Mouse (Mus musculus) layer of hippocampus, adult 2 months (tissue): ENCODE results near the gene Per1. TPM values are rescaled to one million over a fixed set of nuclear protein-coding genes. Genes with fewer than 3 reads are reported as not detected.

ENCODE experiments used
- DNase-seq, 2 experiments: peaks; one replicate each; pipeline ENCODE4 v3.0.0; 2022; ENCODE audit warnings: low spot score in 2 of 2
- H3K27ac ChIP-seq: fragments of 200-600 bp; 2 replicates; pipeline ENCODE4 v1.8.1; 2022
- H3K4me3 ChIP-seq: fragments of 200-600 bp; 2 replicates; pipeline ENCODE4 v1.8.1; 2022; ENCODE audit warnings: mild to moderate bottlenecking
- CTCF ChIP-seq: fragments of 200-600 bp; conservative IDR thresholded peaks from 2 replicates; pipeline ENCODE4 v1.8.1; 2022; ENCODE audit warnings: antibody characterized with exemption, mild to moderate bottlenecking, moderate library complexity
- total RNA-seq, 2 experiments: library from RNA; stranded (reverse); gene quantifications; 2 replicates each; pipeline ENCODE4 v1.2.3; 2021

The Per1 gene
- total RNA-seq, 2 experiments from 2014 or later: 83.4 to 95.2 TPM

GRCm38 (mm10) chr11:69099915-69100345 lies 4.9 kb downstream of the Per1 start:
- Histone ChIP-seq H3K4me3 (peak overlapping the region; percentile 81), H3K27ac (peak overlapping the region; percentile 98)
- peak; percentile 55 for TF ChIP-seq CTCF
- peak; percentile 95 to 96 for DNase-seq

- peak overlapping the region; percentile 98 for H3K27ac ChIP-seq
- TF ChIP-seq CTCF: no peak
- H3K4me3 ChIP-seq: peak overlapping the region; percentile 81
- DNase-seq: peak in 1 of 2 experiments; percentile 17
Measured at GRCm38 (mm10) chr11:69100639-69101360, 5.8 kb downstream of the Per1 start.

GRCm38 (mm10) chr11:69101604-69102402 lies 6.8 kb downstream of the Per1 start:
- no peak for DNase-seq
- TF ChIP-seq CTCF: no peak
- H3K27ac ChIP-seq: peak overlapping the region; percentile 15
- no peak overlapping the region for H3K4me3 ChIP-seq

GRCm38 (mm10) chr11:69102403-69102725 lies 7.3 kb downstream of the Per1 start:
- H3K4me3 ChIP-seq: no peak overlapping the region
- H3K27ac ChIP-seq: peak overlapping the region; percentile 15; the same call in 1 of the 2 replicates
- peak in 1 of 2 experiments; percentile 9 for DNase-seq
- no peak for TF ChIP-seq CTCF

GRCm38 (mm10) chr11:69103121-69103520 lies 8.1 kb downstream of the Per1 start:
- Histone ChIP-seq H3K27ac (no peak overlapping the region), H3K4me3 (no peak overlapping the region)
- DNase-seq: no peak
- no peak for TF ChIP-seq CTCF

- no peak for TF ChIP-seq CTCF
- DNase-seq: no peak
- Histone ChIP-seq H3K4me3 (no peak overlapping the region), H3K27ac (0 out of 2 replicates have a peak overlapping the region, but pooled peaks have one; percentile 3)
Measured at GRCm38 (mm10) chr11:69103531-69104435, 8.8 kb downstream of the Per1 start.

- Histone ChIP-seq H3K27ac (no peak overlapping the region), H3K4me3 (no peak overlapping the region)
- DNase-seq: no peak
- no peak for TF ChIP-seq CTCF
Measured at GRCm38 (mm10) chr11:69104487-69104886, 9.5 kb downstream of the Per1 start.

GRCm38 (mm10) chr11:69105227-69105626 lies 10.2 kb downstream of the Per1 start:
- no peak for TF ChIP-seq CTCF
- no peak overlapping the region for H3K27ac ChIP-seq
- no peak for DNase-seq
- H3K4me3 ChIP-seq: no peak overlapping the region

GRCm38 (mm10) chr11:69105796-69106195 lies 10.8 kb downstream of the Per1 start:
- H3K27ac ChIP-seq: no peak overlapping the region
- DNase-seq: no peak
- no peak overlapping the region for H3K4me3 ChIP-seq
- TF ChIP-seq CTCF: no peak

GRCm38 (mm10) chr11:69106299-69106698 lies 11.3 kb downstream of the Per1 start:
- Histone ChIP-seq H3K4me3 (no peak overlapping the region), H3K27ac (no peak overlapping the region)
- TF ChIP-seq CTCF: no peak
- peak in 1 of 2 experiments; percentile 16 for DNase-seq

GRCm38 (mm10) chr11:69106842-69107241 lies 11.8 kb downstream of the Per1 start:
- peak in 1 of 2 experiments; percentile 14 for DNase-seq
- TF ChIP-seq CTCF: no peak
- Histone ChIP-seq H3K4me3 (no peak overlapping the region), H3K27ac (no peak overlapping the region)

GRCm38 (mm10) chr11:69107676-69108075 lies 12.7 kb downstream of the Per1 start:
- Histone ChIP-seq H3K27ac (no peak overlapping the region), H3K4me3 (no peak overlapping the region)
- no peak for DNase-seq
- TF ChIP-seq CTCF: no peak
